Mouse (Mus musculus): Measurements from ENCODE around the gene Gon4l.
"Not testable (repeated sequence)": the region's sequence is repeated elsewhere in the genome, so short reads cannot be mapped to it uniquely, and the experiment has no call there.

The Gon4l gene

GRCm38 (mm10) chr3:88834951-88835491 is at the start of gene Gon4l:
Gene Gon4l, plus strand, starts transcription at chr3:88835231.
- DNase-seq (ENCODE audit: low read depth, low spot score), result peak; percentile 22

- not testable (repeated sequence) for DNase-seq (ENCODE audit: low read depth, low spot score)
Measured at GRCm38 (mm10) chr3:88786323-88786722, 48.7 kb upstream of the Gon4l start.

- DNase-seq (ENCODE audit: low read depth, low spot score), result not testable (repeated sequence)
Measured at GRCm38 (mm10) chr3:88786805-88787204, 48.2 kb upstream of the Gon4l start.

- DNase-seq (ENCODE audit: low read depth, low spot score), result not testable (repeated sequence)
Measured at GRCm38 (mm10) chr3:88788033-88788432, 47.0 kb upstream of the Gon4l start.

- DNase-seq (ENCODE audit: low read depth, low spot score), result not testable (repeated sequence)
Measured at GRCm38 (mm10) chr3:88797507-88797906, 37.5 kb upstream of the Gon4l start.

GRCm38 (mm10) chr3:88803910-88804540 is 31.0 kb upstream of the Gon4l start:
- no peak for DNase-seq (ENCODE audit: low read depth, low spot score)

- no peak for DNase-seq (ENCODE audit: low read depth, low spot score)
Measured at GRCm38 (mm10) chr3:88825710-88826109, 9.3 kb upstream of the Gon4l start.

GRCm38 (mm10) chr3:88827231-88827630 is 7.8 kb upstream of the Gon4l start:
- DNase-seq (ENCODE audit: low read depth, low spot score), result no peak

- not testable (repeated sequence) for DNase-seq (ENCODE audit: low read depth, low spot score)
Measured at GRCm38 (mm10) chr3:88831177-88832121, 3.6 kb upstream of the Gon4l start.

- DNase-seq (ENCODE audit: low read depth, low spot score), result peak; percentile 25
Measured at GRCm38 (mm10) chr3:88832388-88832787, 2.6 kb upstream of the Gon4l start.

- no peak for DNase-seq (ENCODE audit: low read depth, low spot score)
Measured at GRCm38 (mm10) chr3:88849172-88849571, 14.1 kb downstream of the Gon4l start.

- DNase-seq (ENCODE audit: low read depth, low spot score), result no peak
Measured at GRCm38 (mm10) chr3:88855837-88856236, 20.8 kb downstream of the Gon4l start.

- DNase-seq (ENCODE audit: low read depth, low spot score), result no peak
Measured at GRCm38 (mm10) chr3:88862129-88862528, 27.1 kb downstream of the Gon4l start.

GRCm38 (mm10) chr3:88866735-88867134 is 31.7 kb downstream of the Gon4l start:
- not testable (repeated sequence) for DNase-seq (ENCODE audit: low read depth, low spot score)

GRCm38 (mm10) chr3:88867177-88867576 is 32.1 kb downstream of the Gon4l start:
- not testable (repeated sequence) for DNase-seq (ENCODE audit: low read depth, low spot score)

- DNase-seq (ENCODE audit: low read depth, low spot score), result not testable (repeated sequence)
Measured at GRCm38 (mm10) chr3:88868449-88868848, 33.4 kb downstream of the Gon4l start.

GRCm38 (mm10) chr3:88882536-88882935 is 47.5 kb downstream of the Gon4l start:
- DNase-seq (ENCODE audit: low read depth, low spot score), result not testable (repeated sequence)

- not testable (repeated sequence) for DNase-seq (ENCODE audit: low read depth, low spot score)
Measured at GRCm38 (mm10) chr3:88893011-88893410, 58.0 kb downstream of the Gon4l start.

GRCm38 (mm10) chr3:88904803-88905202 is 69.8 kb downstream of the Gon4l start:
- DNase-seq (ENCODE audit: low read depth, low spot score), result no peak

- no peak for DNase-seq (ENCODE audit: low read depth, low spot score)
Measured at GRCm38 (mm10) chr3:88905209-88905608, 70.2 kb downstream of the Gon4l start.

GRCm38 (mm10) chr3:88905741-88906140 is 70.7 kb downstream of the Gon4l start:
- DNase-seq (ENCODE audit: low read depth, low spot score), result no peak
